Mouse (Mus musculus): ENCODE results near the gene Pllp.

The Pllp gene

GRCm38 (mm10) chr8:94654994-94655393, 41.1 kb downstream of the Pllp start:
- no peak for DNase-seq (ENCODE audit: low spot score in 2 of 2)

- DNase-seq (ENCODE audit: low spot score in 2 of 2), result no peak
These were observed 43.1 kb downstream of the Pllp start for GRCm38 (mm10) chr8:94652951-94653350.

GRCm38 (mm10) chr8:94649496-94649895, 46.6 kb downstream of the Pllp start:
- no peak for DNase-seq (ENCODE audit: low spot score in 2 of 2)

- no peak for DNase-seq (ENCODE audit: low spot score in 2 of 2)
These were observed 49.9 kb downstream of the Pllp start for GRCm38 (mm10) chr8:94646165-94646564.

GRCm38 (mm10) chr8:94645202-94645601, 50.9 kb downstream of the Pllp start:
- no peak for DNase-seq (ENCODE audit: low spot score in 2 of 2)

- no peak for DNase-seq (ENCODE audit: low spot score in 2 of 2)
These were observed 54.1 kb downstream of the Pllp start for GRCm38 (mm10) chr8:94641938-94642337.

- DNase-seq (ENCODE audit: low spot score in 2 of 2), result no peak
These were observed 54.9 kb downstream of the Pllp start for GRCm38 (mm10) chr8:94641183-94641582.

- DNase-seq (ENCODE audit: low spot score in 2 of 2), result no peak
These were observed 61.9 kb downstream of the Pllp start for GRCm38 (mm10) chr8:94634211-94634610.

GRCm38 (mm10) chr8:94633564-94634194, 62.4 kb downstream of the Pllp start:
- DNase-seq (ENCODE audit: low spot score in 2 of 2), result no peak
